Mouse (Mus musculus) embryonic fibroblast, embryonic 13.5 days (primary cell): ENCODE measurements at regions not wholly inside any gene's neighbourhood (a gene's known extent, or its start where the extent isn't known, plus 50 kb on each side); places are given as distances from the start of the nearest gene placed in this dataset.

ENCODE experiments used
- CTCF ChIP-seq: IDR thresholded peaks from 2 replicates; pipeline ENCODE4 v1.5.1; 2011; ENCODE audit warnings: mild to moderate bottlenecking, control low read depth, low read length, moderate library complexity, borderline replicate concordance; ENCODE audit not compliant: insufficient read depth
- POLR2A ChIP-seq: IDR thresholded peaks from 2 replicates; pipeline ENCODE4 v1.6.1; 2011; ENCODE audit warnings: low read depth, mild to moderate bottlenecking, control low read depth, low read length, moderate library complexity

DNA sequence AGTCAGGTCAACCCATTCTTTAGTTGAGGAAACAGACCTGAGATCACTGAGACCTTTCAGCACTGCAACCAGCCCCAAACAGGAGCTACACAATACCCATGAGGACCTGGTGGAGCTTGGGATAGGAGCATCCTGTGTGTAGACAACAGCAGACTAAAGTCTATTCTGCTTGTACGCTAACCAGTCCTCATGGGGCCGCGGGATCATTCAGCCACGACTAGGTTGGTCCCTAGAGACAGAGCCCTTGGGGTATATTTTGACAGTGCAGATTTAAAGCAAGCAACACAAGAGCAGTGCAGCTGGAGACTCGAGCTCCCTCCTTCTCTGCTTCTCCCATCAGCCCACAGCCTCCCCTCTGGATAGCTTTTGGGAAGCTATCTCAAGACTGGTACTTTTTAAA lies 51.7 kb upstream of the Ankrd34c start:
- TF ChIP-seq CTCF: no peak
- no peak for TF ChIP-seq POLR2A
